Mouse (Mus musculus) lung, embryonic 14.5 days (tissue): Measurements from ENCODE around the gene Pdzd2. TPM values are rescaled to one million over a fixed set of nuclear protein-coding genes. Genes with fewer than 3 reads are reported as not detected.

ENCODE experiments used
- ATAC-seq: fragments of 200-750 bp; cut with Nextera tagmentation; 2 replicates; pipeline ENCODE4 v1.8.0; 2017; ENCODE audit warnings: mild to moderate bottlenecking, moderate TSS enrichment, moderate library complexity; ENCODE audit not compliant: insufficient read depth
- DNase-seq: peaks from one replicate; pipeline ENCODE4 v3.0.0-alpha.2; 2015
- H3K27ac ChIP-seq: fragments of 300-500 bp; sonication (generic); 2 replicates; pipeline ENCODE4 v1.5.1; 2014; ENCODE audit warnings: low read depth, mild to moderate bottlenecking, moderate library complexity
- H3K27me3 ChIP-seq: fragments of 300-500 bp; sonication (generic); 2 replicates; pipeline ENCODE4 v1.6.1; 2014; ENCODE audit warnings: low read length, control low read depth; ENCODE audit not compliant: insufficient read depth
- H3K36me3 ChIP-seq: fragments of 300-500 bp; sonication (generic); 2 replicates; pipeline ENCODE4 v1.6.1; 2014; ENCODE audit warnings: control low read depth; ENCODE audit not compliant: insufficient read depth
- H3K4me1 ChIP-seq: fragments of 300-500 bp; sonication (generic); 2 replicates; pipeline ENCODE4 v1.6.1; 2014; ENCODE audit warnings: antibody characterized with exemption, control low read depth; ENCODE audit not compliant: insufficient read depth
- H3K4me2 ChIP-seq: fragments of 300-500 bp; sonication (generic); 2 replicates; pipeline ENCODE4 v1.6.1; 2014; ENCODE audit warnings: mild to moderate bottlenecking
- H3K4me3 ChIP-seq: fragments of 300-500 bp; sonication (generic); 2 replicates; pipeline ENCODE4 v1.5.1; 2014; ENCODE audit warnings: low read depth, low read length
- H3K9ac ChIP-seq: fragments of 300-500 bp; sonication (generic); 2 replicates; pipeline ENCODE4 v1.6.1; 2014
- H3K9me3 ChIP-seq: fragments of 300-500 bp; sonication (generic); 2 replicates; pipeline ENCODE4 v1.6.1; 2016; ENCODE audit warnings: low read depth, low read length, control low read depth
- CTCF ChIP-seq: IDR thresholded peaks from 2 replicates; pipeline ENCODE4 v1.5.1; 2016; ENCODE audit warnings: antibody characterized with exemption, low read depth
- WGBS: fragments of 180-500 bp; shearing (Covaris S2); extraction: QIAGEN DNeasy Blood & Tissue Kit; methylation state at CpG from one replicate; pipeline ENCODE4 v1.1.7; 2014; 5-methylcytosine and 5-hydroxymethylcytosine counted together
- polyA plus RNA-seq: library from polyadenylated mRNA; unstranded; fragments of >200 nt; fragmentation: Nextera tagmentation; extraction: Ambion mirVana; gene quantifications from 2 replicates; pipeline ENCODE4 v1.2.1, GENCODE M21; 2014

Gene Pdzd2
- polyA plus RNA-seq, 1 experiment from 2014 or later, result 24.1 TPM

DNA sequence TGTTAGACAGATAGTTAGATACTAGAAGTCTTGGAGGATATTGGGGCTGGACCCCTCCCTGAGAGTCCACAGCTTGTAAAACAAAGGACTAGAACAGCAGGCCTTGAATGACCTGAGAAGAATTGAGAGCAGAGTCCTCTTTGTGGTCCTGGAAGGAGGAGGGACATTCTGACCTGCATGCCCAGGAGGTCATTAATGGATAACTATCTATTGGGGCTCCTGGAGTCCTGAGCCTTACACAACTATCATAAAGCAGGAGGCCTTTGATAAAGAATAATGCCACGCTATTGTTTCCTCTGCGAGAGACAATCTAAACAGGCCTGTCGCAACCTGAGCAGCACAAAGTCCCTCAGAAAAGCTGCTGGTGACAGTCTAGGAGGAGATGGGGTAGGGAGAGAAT is 156.7 kb downstream of the Pdzd2 start:
- no peak for ATAC-seq
- Histone ChIP-seq H3K4me3 (no peak overlapping the region), H3K4me2 (no peak overlapping the region)

DNA sequence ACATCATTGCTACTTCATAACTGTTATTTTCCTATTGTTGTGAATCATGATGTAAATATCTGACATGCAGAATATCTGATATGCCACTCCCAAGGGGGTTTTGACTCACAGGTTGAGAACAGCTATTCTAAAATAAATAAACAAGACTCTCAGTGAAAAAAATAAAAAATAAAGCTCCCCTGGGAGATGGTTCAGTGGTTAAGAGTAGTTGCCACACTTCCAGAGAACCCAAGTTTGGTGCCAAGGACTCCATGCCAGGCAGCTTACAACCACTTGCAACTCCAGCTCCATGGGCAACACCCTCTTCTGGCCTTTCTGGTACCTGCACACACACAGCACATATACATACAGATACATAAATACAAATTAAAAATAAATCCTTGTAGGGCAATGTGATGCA is 157.3 kb downstream of the Pdzd2 start:
- Histone ChIP-seq H3K4me2 (no peak overlapping the region), H3K9ac (no peak overlapping the region), H3K9me3 (no peaks in the 10 kb centered on the region), H3K4me3 (no peak overlapping the region), H3K27me3 (no peaks in the 10 kb centered on the region), H3K27ac (no peak overlapping the region), H3K36me3 (no peaks in the 10 kb centered on the region), H3K4me1 (no peaks in the 10 kb centered on the region)
- TF ChIP-seq CTCF, result no peak
- ATAC-seq, result no peak
- no peak for DNase-seq

More for the DNA sequence above, 156.7 kb downstream of the Pdzd2 start:
- no peak for DNase-seq
- Histone ChIP-seq H3K9me3 (no peaks in the 10 kb centered on the region), H3K36me3 (no peaks in the 10 kb centered on the region), H3K27me3 (no peaks in the 10 kb centered on the region), H3K4me1 (no peaks in the 10 kb centered on the region), H3K27ac (no peak overlapping the region), H3K9ac (no peak overlapping the region)
- WGBS, result 88% methylated on average over 3 of the region's 3 CpGs
- TF ChIP-seq CTCF, result no peak

DNA sequence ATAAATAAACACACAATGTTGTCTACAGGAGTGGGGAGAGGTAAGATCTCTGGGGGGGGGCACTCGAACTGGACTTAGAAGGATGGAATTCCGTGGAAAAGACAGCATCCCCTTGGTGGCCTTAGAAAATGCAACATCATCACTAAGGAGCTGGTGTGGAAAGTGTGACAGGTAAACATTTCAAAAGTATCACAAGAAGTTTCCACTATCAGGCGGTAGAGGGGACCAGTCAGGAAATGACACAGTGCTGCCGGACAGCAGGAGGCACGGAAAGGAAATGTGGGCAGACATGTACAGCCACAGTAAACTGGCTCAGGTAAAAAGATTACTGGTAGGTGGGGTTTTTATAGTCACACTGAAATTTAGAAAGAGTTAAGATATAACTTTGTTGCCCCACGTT is 160.5 kb downstream of the Pdzd2 start:
- Histone ChIP-seq H3K27me3 (no peaks in the 10 kb centered on the region), H3K27ac (no peak overlapping the region), H3K4me3 (no peak overlapping the region), H3K4me1 (no peaks in the 10 kb centered on the region), H3K9me3 (no peaks in the 10 kb centered on the region), H3K9ac (no peak overlapping the region), H3K36me3 (no peaks in the 10 kb centered on the region), H3K4me2 (no peak overlapping the region)
- 65% methylated on average over 6 of the region's 6 CpGs for WGBS
- ATAC-seq (no peak), DNase-seq (no peak)
- no peak for TF ChIP-seq CTCF

DNA sequence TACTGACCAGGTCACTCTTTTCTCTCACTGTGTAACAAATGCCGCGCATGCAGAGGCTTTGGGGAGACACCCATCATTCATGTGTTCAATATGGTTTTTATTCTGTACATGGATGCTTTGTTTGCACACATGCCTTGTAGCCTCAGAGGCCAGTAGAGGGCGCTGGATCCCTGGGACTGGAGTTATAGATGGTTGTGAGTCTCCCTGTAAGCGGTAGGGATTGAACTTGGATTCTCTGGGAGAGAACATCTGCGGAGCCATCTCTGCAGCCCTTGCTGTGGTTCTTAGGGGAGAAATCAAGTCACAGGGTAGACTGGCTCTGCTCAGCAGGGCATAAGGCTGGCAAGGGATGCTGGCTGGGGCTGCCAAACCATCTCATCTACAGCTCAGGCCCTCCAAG is 161.4 kb downstream of the Pdzd2 start:
- no peak overlapping the region for H3K27ac ChIP-seq
- H3K4me2 ChIP-seq, result no peak overlapping the region
- peak; percentile 75 for TF ChIP-seq CTCF
- H3K36me3 ChIP-seq, result no peaks in the 10 kb centered on the region
- no peak overlapping the region for H3K9ac ChIP-seq
- WGBS, result 47% methylated on average over 5 of the region's 5 CpGs
- no peaks in the 10 kb centered on the region for H3K9me3 ChIP-seq
- no peaks in the 10 kb centered on the region for H3K4me1 ChIP-seq
- no peaks in the 10 kb centered on the region for H3K27me3 ChIP-seq
- peak; percentile 82 for DNase-seq
- H3K4me3 ChIP-seq, result no peak overlapping the region
- ATAC-seq, result no peak; the same call in 1 of the 2 replicates

DNA sequence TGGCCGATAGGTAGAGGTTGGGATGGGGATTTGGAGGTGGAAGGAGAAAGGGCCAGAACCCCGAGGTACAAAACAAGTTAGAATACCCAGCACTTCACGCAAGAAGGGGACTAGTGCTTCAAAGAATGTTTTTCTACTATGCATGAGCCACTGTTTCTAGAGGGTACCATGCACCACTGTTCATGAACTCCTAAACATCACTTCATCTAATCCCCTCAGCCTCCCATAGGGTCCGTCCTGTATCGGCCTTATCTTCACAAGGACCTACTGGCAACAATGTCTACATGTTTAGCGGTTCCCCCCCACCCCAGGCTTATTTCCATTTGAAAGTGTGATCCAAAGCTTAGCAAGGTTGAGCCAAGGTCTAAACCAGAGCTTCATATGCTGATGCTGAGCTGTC is 162.0 kb downstream of the Pdzd2 start:
- H3K4me3 ChIP-seq, result no peak overlapping the region
- H3K9ac ChIP-seq, result no peak overlapping the region
- WGBS, result 67% methylated on average over 6 of the region's 6 CpGs
- ATAC-seq (peak; percentile 10; the same call in 1 of the 2 replicates), DNase-seq (no peak)
- no peaks in the 10 kb centered on the region for H3K27me3 ChIP-seq
- no peaks in the 10 kb centered on the region for H3K4me1 ChIP-seq
- no peak overlapping the region for H3K27ac ChIP-seq
- no peaks in the 10 kb centered on the region for H3K9me3 ChIP-seq
- no peaks in the 10 kb centered on the region for H3K36me3 ChIP-seq
- no peak for TF ChIP-seq CTCF
- peak overlapping the region; percentile 49 for H3K4me2 ChIP-seq

DNA sequence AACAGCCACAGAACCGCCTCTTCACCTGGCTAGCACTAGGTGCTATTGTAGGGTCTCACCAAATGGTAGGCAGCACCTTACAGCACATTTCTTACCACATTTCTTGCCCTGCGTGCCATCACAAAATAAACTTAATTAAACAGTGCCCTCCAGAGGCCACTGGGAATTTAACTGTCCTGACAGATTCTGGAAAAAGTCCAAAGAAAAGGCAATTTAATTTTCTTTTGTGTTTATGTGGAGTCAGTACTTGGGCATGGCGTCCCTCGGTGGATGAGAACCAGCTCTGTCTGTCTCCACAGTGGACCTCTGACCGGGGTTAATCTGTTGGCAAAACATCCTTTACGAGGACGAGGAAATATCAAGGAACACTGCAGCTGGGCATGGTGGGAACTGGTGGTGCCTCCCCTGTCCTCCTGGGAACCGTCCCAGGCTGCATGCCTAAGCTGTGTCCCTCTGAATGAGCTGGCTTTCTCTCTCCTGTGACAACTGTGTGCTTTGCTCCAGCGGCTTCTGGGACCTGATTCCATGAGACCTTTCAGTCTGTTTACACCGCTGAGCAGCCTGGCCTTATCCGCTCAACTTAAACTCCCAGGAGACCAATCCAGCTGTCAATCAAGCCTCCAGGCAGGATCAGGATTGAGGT is 162.5 kb downstream of the Pdzd2 start:
- Histone ChIP-seq H3K27ac (peak overlapping the region; percentile 26; the same call in 1 of the 2 replicates), H3K9ac (0 out of 2 replicates have a peak overlapping the region, but pooled peaks have one; percentile 2), H3K36me3 (no peaks in the 10 kb centered on the region), H3K4me2 (peak overlapping the region; percentile 49), H3K27me3 (no peaks in the 10 kb centered on the region), H3K4me1 (no peaks in the 10 kb centered on the region), H3K4me3 (no peak overlapping the region), H3K9me3 (no peaks in the 10 kb centered on the region)
- peak; percentile 74 for TF ChIP-seq CTCF
- peak; percentile 80 for ATAC-seq
- 15% methylated on average over 11 of the region's 11 CpGs for WGBS
- peak; percentile 94 for DNase-seq

DNA sequence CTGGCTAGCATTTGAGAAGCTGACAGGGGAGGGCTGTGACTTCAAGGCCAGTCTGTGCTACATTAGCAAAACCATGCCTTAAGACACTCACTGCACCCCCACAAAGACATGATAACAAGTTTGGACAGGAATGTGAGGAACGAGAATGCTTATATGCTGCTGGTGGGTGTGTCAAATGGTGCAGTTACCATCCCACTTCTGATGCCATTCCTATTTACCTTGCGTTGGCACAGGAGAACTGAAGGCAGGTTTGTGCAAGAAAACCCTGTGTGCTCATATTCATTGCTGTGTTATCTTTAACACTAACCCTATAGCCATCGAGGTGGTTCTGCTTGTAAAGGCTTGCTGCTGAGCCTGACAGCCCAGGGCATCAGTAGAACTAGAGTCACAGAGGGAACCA is 166.1 kb downstream of the Pdzd2 start:
- Histone ChIP-seq H3K9me3 (no peaks in the 10 kb centered on the region), H3K27ac (no peak overlapping the region), H3K4me1 (no peaks in the 10 kb centered on the region), H3K27me3 (no peaks in the 10 kb centered on the region), H3K4me3 (no peak overlapping the region), H3K9ac (no peak overlapping the region), H3K36me3 (no peaks in the 10 kb centered on the region), H3K4me2 (no peak overlapping the region)
- no peak for DNase-seq
- 67% methylated on average over 3 of the region's 3 CpGs for WGBS
- ATAC-seq, result no peak
- TF ChIP-seq CTCF, result no peak
